Mouse (Mus musculus) adrenal gland, postnatal 4 days (tissue): ENCODE measurements around the gene Ffar2. TPM values are rescaled to one million over a fixed set of nuclear protein-coding genes. Genes with fewer than 3 reads are reported as not detected.

Source experiments
- DNase-seq, 2 experiments: peaks; one replicate each; pipeline ENCODE4 v3.0.0; 2021 to 2022; ENCODE audit warnings: low spot score in 2 of 2, mixed read lengths in 2 of 2
- total RNA-seq, 2 experiments: library from RNA; stranded (reverse); gene quantifications; 2 replicates each; pipeline ENCODE4 v1.2.3; 2021

The Ffar2 gene
- total RNA-seq, 2 experiments from 2014 or later, result 2.7 to 2.9 TPM

GRCm38 (mm10) chr7:30777081-30777579, 46.4 kb downstream of the Ffar2 start:
- DNase-seq, result no peak

- DNase-seq, result no peak
These were observed 47.5 kb downstream of the Ffar2 start for GRCm38 (mm10) chr7:30776104-30776503.

GRCm38 (mm10) chr7:30769236-30769635, 54.3 kb downstream of the Ffar2 start:
- no peak for DNase-seq

Other genes with a start within 250 kb of the Ffar2 start
- gene Kmt2b, start 235.0 kb downstream of the Ffar2 start, total RNA-seq, result 10 to 100 TPM; 71.4 to 84.4 TPM
- under 1 TPM in 1 of 2 experiments, not detected in 1; 0.65 TPM for gene Zbtb32, start 224.9 kb downstream of the Ffar2 start, total RNA-seq
- 1 to 10 TPM in 1 of 2 experiments, under 1 TPM in 1; 0.93 to 1.2 TPM for gene Upk1a, start 210.9 kb downstream of the Ffar2 start, total RNA-seq
- gene Cox6b1, start 197.6 kb downstream of the Ffar2 start, total RNA-seq, result 100 to 1,000 TPM; 750 to 830 TPM
- not detected for gene Etv2, start 187.9 kb downstream of the Ffar2 start, total RNA-seq
- 10 to 100 TPM; 89.2 to 89.5 TPM for gene Rbm42, start 173.5 kb downstream of the Ffar2 start, total RNA-seq
- gene Haus5, start 158.8 kb downstream of the Ffar2 start, total RNA-seq, result 10 to 100 TPM; 20.8 to 22.9 TPM
- not detected for gene Pmis2, start 152.2 kb downstream of the Ffar2 start, total RNA-seq
- 1 to 10 TPM; 3.8 to 5.2 TPM for gene 2200002J24Rik, start 124.8 kb downstream of the Ffar2 start, total RNA-seq
- 1 to 10 TPM; 2.8 to 3.6 TPM for gene Atp4a, start 111.6 kb downstream of the Ffar2 start, total RNA-seq
- 100 to 1,000 TPM; 170 to 181 TPM for gene Tmem147, start 94.2 kb downstream of the Ffar2 start, total RNA-seq
- gene Gapdhs, start 80.1 kb downstream of the Ffar2 start, total RNA-seq, result not detected
- 10 to 100 TPM; 32.1 to 36.8 TPM for gene Sbsn, start 72.3 kb downstream of the Ffar2 start, total RNA-seq
- 1 to 10 TPM; 3.2 to 4.2 TPM for gene Dmkn, start 60.0 kb downstream of the Ffar2 start, total RNA-seq
- gene Krtdap, start 35.9 kb downstream of the Ffar2 start, total RNA-seq, result 1 to 10 TPM; 1.9 to 3.1 TPM
- 1 to 10 TPM in 1 of 2 experiments, under 1 TPM in 1; 0.37 to 1.6 TPM for gene Ffar3, start 32.4 kb upstream of the Ffar2 start, total RNA-seq
- under 1 TPM in 1 of 2 experiments, not detected in 1; 0.59 TPM for gene Ffar1, start 37.8 kb upstream of the Ffar2 start, total RNA-seq
- under 1 TPM; 0.73 to 0.90 TPM for gene Cd22, start 56.6 kb upstream of the Ffar2 start, total RNA-seq
- 1 to 10 TPM in 1 of 2 experiments, under 1 TPM in 1; 0.45 to 1.4 TPM for gene Mag, start 91.1 kb upstream of the Ffar2 start, total RNA-seq
- 10 to 100 TPM in 1 of 2 experiments, under 1 TPM in 1; 0.84 to 12.5 TPM for gene Hamp2, start 100.9 kb upstream of the Ffar2 start, total RNA-seq
- 10 to 100 TPM in 1 of 2 experiments, 1 to 10 TPM in 1; 2.3 to 36.9 TPM for gene Hamp, start 120.3 kb upstream of the Ffar2 start, total RNA-seq
- 100 to 1,000 TPM; 113 to 125 TPM for gene Usf2, start 133.0 kb upstream of the Ffar2 start, total RNA-seq
- 10 to 100 TPM; 15.2 to 17.6 TPM for gene Lsr, start 149.7 kb upstream of the Ffar2 start, total RNA-seq
- under 1 TPM; 0.68 to 0.98 TPM for gene Fam187b, start 150.0 kb upstream of the Ffar2 start, total RNA-seq
- gene Fxyd5, start 218.7 kb upstream of the Ffar2 start, total RNA-seq, result 10 to 100 TPM; 30.0 to 31.2 TPM
- 10 to 100 TPM in 1 of 2 experiments, 1 to 10 TPM in 1; 8.9 to 13.3 TPM for gene Fxyd7, start 227.7 kb upstream of the Ffar2 start, total RNA-seq
- 100 to 1,000 TPM; 141 to 173 TPM for gene Fxyd1, start 233.4 kb upstream of the Ffar2 start, total RNA-seq
- 1 to 10 TPM; 6.8 to 6.9 TPM for gene Lgi4, start 235.6 kb upstream of the Ffar2 start, total RNA-seq